Mouse (Mus musculus) embryonic stem cell, embryonic (primary cell): ENCODE measurements around the gene Kbtbd6.

Experiments
- CTCF ChIA-PET, 4 experiments: fragments of 300-600 bp in 2 of 4; fragments of 350-600 bp in 2 of 4; sonication (Branson Sonifier 250); formaldehyde crosslinking; loops; one replicate each; lab custom pipeline; 2022; ENCODE audit warnings: inconsistent platforms in 2 of 4; lab: Charles Lee
- POLR2A ChIA-PET, 4 experiments: fragments of 300-600 bp in 2 of 4; fragments of 350-600 bp in 2 of 4; sonication (Branson Sonifier 250); formaldehyde crosslinking; loops; one replicate each; lab custom pipeline; 2022; ENCODE audit warnings: antibody characterized with exemption in 4 of 4, inconsistent platforms in 1 of 4; lab: Charles Lee

The Kbtbd6 gene

GRCm38 (mm10) chr14:79460988-79461387 is 9.4 kb downstream of the Kbtbd6 start:
- ChIA-PET POLR2A (interaction anchor here in 2 of 4 experiments (0.6 to 3.4 kb wide), 11 partner anchors 10 to 185 kb away, joined by 3 to 24 read pairs (median 4); partner anchors contain the start of genes Naa16 (in 2 of the 2), Kbtbd6 (in 1 of the 2), Kbtbd7 (in 1 of the 2) and Wbp4 (in 1 of the 2)), CTCF (no interaction called here)

DNA sequence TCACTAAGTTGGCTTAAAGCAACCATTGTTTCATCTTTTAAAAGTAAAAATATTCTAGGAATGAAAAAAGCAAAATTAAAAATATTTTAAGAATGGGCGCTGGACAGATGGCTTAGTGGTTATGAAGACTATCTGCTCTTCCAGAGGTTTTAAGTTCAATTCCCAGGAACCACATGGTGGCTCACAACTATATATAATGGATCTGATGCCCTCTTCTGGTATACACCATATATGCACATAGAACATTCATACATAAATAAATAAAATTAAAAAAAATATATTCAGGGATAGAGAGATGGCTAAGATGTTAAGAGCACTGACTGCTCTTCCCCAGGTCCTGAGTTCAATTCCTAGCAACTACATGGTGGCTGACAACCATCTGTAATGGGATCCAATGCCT is 14.0 kb downstream of the Kbtbd6 start:
- ChIA-PET POLR2A (interaction anchor here in 1 of 4 experiments (0.6 to 1.7 kb wide), 2 partner anchors 9 to 101 kb away, joined by 3 to 9 read pairs; no protein-coding TSS in a partner anchor), CTCF (interaction anchor here in 1 of 4 experiments (0.6 kb wide), 1 partner anchor 79 kb away, joined by 4 read pairs; no protein-coding TSS in a partner anchor)

- CTCF ChIA-PET: interaction anchor here in 2 of 4 experiments (0.5 to 1.4 kb wide), 7 partner anchors 11 to 152 kb away, joined by 3 to 4 read pairs (median 3); partner anchors contain the start of genes Kbtbd6 (in 1 of the 2) and Naa16 (in 1 of the 2)
- POLR2A ChIA-PET: interaction anchor here in 1 of 4 experiments (1.0 to 1.8 kb wide), 6 partner anchors 9 to 133 kb away, joined by 3 to 8 read pairs (median 4); partner anchors contain the start of genes Elf1, Naa16 and Wbp4
Observed at GRCm38 (mm10) chr14:79467621-79468020, 16.0 kb downstream of the Kbtbd6 start.

GRCm38 (mm10) chr14:79473384-79473783 is 21.7 kb downstream of the Kbtbd6 start:
- POLR2A ChIA-PET: interaction anchor here in 2 of 4 experiments (0.6 to 1.0 kb wide), 2 partner anchors 87 to 147 kb away, joined by 3 read pairs; no protein-coding TSS in a partner anchor
- CTCF ChIA-PET: interaction anchor here in 1 of 4 experiments (0.6 kb wide), 1 partner anchor 136 kb away, joined by 3 read pairs; no protein-coding TSS in a partner anchor

DNA sequence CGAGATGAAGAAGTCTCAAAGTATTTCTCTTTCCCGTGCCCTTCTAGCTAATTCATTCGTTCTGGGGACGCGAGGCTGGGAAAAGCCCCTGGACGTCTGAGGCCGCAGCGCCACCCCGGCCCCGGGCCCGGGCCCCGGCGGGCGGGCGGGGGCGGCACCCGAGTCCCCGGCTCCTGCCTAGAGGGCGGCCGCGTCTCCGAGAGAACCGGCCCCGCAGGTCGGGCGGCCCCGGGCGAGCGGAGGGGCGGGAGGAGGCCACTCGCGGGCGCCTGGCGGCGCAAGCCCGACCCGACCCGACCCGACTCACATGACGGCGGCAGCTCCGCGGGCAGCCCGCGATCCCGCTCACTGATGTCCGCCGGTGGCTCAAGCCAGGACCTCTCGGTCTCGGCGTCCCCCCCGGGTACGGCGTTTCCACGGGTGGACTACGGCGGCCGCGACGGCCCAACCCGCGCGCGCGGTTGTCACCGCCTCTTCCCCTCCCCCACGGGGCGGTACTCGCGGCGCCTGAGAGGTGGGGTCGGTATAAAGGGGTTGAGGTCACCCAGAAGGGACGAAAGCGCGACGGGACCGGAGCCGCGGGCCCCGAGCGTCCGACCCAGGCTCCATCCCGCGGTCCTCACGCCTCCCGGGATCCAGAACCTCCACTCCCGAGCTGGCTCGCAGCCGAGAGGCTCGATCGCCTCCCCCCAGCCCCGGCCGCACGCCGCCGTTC is 29.1 kb downstream of the Kbtbd6 start, which contains the start of gene Elf1:
Gene Elf1, plus strand, starts transcription at position 571 of the 715 bp plus-strand sequence.
- ChIA-PET POLR2A (interaction anchor here in 2 of 4 experiments (0.6 to 3.4 kb wide), 26 partner anchors 9 to 293 kb away, joined by 3 to 14 read pairs (median 3); partner anchors contain the start of genes Naa16 (in 2 of the 2), Sugt1 (in 2 of the 2), Kbtbd7 (in 1 of the 2) and Mtrf1 (in 1 of the 2)), CTCF (interaction anchor here in 1 of 4 experiments (0.9 kb wide), 1 partner anchor 13 kb away, joined by 3 read pairs; no protein-coding TSS in a partner anchor)

DNA sequence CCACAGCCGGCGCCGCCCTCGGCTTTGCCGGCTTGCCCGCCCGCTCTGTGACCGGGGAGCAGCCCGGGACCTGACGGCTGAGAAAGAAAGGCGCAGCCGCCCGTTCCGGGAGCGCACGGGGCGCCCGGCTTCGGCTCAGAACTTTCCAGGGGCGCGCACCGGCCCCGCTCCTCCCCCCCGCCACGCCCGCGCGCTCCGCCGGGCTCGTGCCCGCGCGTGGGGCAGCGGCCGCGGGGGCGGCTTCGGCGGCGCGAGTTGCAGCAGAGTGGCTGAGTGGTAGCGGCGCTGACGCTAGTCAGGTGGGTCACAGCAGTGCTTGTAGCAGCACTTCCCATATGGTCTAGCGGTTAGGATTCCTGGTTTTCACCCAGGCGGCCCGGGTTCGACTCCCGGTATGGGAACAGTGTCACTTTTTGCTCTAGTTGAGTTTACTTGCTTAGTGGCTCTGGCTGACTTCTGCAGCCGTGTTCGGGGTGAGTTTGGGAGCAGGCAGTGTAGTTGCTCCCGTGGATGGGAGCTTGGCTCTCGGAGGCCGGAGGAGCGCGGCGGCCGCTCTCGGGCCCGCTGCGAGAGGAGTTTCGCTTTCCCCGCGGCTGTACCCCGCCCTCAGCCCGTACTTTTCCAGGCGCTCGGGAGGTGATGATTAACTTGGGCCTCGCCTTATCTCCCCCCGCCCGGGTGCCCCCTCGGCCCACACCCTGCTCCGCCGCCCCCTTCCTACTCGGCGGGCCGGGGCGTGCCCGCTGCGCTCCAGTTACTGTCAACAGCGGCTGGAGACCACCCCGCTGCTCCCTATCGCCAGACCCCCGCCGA is 29.9 kb downstream of the Kbtbd6 start, which contains the start of gene Wbp4:
Gene Wbp4, minus strand, starts transcription at position 182 of the 813 bp plus-strand sequence.
- ChIA-PET CTCF (interaction anchor here in 1 of 4 experiments (0.6 kb wide), 1 partner anchor 97 kb away, joined by 6 read pairs; no protein-coding TSS in a partner anchor), POLR2A (interaction anchor here in 3 of 4 experiments (0.5 to 4.0 kb wide), 28 partner anchors 10 to 260 kb away, joined by 3 to 20 read pairs (median 4); partner anchors contain the start of genes Kbtbd7 (in 2 of the 3), Mtrf1 (in 2 of the 3), Naa16 (in 2 of the 3) and Sugt1 (in 2 of the 3))

DNA sequence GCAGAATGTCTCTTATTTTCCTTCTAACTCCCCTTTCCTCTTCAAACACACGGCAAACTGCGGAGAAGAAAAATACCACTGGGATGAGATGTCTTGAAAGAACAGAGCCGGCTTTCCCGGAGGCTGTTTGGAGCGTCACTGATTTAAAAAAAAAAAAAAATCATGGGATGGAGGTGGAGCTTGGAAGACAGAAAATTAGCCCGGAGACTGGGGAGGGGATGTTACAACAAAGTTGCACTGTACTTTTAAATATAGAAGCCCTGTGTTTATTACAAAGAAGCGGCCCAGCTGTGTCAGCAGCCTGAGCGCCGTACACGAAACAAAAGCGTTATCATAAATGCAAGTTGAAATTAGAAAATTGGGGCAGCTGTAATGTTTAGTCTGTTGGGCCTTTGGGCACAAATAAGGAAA is 30.6 kb downstream of the Kbtbd6 start:
- POLR2A ChIA-PET: interaction anchor here in 3 of 4 experiments (0.5 to 4.0 kb wide), 26 partner anchors 10 to 1990 kb away, joined by 3 to 20 read pairs (median 4); partner anchors contain the start of genes Kbtbd7 (in 2 of the 3), Sugt1 (in 2 of the 3), Mtrf1 (in 1 of the 3) and Naa16 (in 1 of the 3)
- CTCF ChIA-PET: interaction anchor here in 2 of 4 experiments (0.6 kb wide), 2 partner anchors 98 to 928 kb away, joined by 3 to 6 read pairs; no protein-coding TSS in a partner anchor

- ChIA-PET POLR2A (interaction anchor here in 3 of 4 experiments (0.6 to 4.0 kb wide), 18 partner anchors 20 to 1990 kb away, joined by 3 to 20 read pairs (median 5); partner anchors contain the start of genes Sugt1 (in 2 of the 3), Mtrf1 (in 1 of the 3) and Naa16 (in 1 of the 3)), CTCF (interaction anchor here in 1 of 4 experiments (0.6 kb wide), 1 partner anchor 929 kb away, joined by 3 read pairs; no protein-coding TSS in a partner anchor)
Observed at GRCm38 (mm10) chr14:79482747-79483355, 31.2 kb downstream of the Kbtbd6 start.

DNA sequence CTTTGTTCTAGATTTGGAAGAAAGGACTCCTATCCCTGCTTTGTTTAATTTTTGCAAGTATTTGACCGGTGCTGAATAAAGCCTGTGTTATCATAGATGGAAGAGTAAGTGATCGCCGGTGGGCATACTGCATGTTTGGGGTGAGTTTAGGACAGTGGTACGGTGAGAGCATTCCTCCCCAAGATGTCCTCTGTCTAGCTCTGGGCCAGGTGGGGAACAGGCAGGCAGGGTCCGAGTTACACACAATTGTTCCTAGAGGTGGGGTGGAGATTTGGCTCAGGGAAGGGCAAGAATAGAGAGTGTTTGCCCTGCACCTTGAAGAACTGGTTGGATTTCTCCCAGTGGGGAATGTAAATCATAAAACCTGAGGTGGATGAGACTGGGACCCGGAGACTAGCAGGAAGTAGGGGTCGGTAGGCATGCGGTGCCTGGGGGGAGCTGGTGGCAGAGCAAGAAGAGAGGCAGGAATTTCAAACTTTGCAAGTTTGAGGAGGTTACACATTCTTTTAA is 32.0 kb downstream of the Kbtbd6 start:
- ChIA-PET POLR2A (interaction anchor here in 3 of 4 experiments (0.6 to 4.0 kb wide), 10 partner anchors 20 to 104 kb away, joined by 3 to 20 read pairs (median 4); partner anchors contain the start of genes Sugt1 (in 2 of the 3) and Naa16 (in 1 of the 3)), CTCF (no interaction called here)

DNA sequence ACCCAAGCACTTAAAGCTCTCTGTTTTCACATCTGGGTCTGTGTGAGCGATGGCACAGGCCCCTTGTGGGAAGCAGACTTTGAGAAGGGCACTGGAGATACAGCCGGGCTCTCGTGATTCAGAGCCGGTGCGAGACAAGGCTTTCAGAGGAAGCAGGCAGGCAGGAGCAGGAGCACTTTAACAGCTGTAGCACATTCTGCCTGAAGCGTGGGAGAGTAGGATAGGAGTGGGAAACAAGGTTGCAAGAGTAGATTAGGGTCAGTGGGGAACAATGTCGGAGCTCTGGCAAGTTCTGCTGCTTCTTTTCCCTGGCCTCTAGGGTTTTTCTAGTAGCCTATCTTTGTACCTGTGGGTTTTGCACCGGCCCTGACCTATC is 35.0 kb downstream of the Kbtbd6 start:
- CTCF ChIA-PET: interaction anchor here in 1 of 4 experiments (0.6 to 1.3 kb wide), 2 partner anchors 42 to 78 kb away, joined by 3 read pairs; no protein-coding TSS in a partner anchor
- POLR2A ChIA-PET: interaction anchor here in 3 of 4 experiments (0.7 to 2.1 kb wide), 22 partner anchors 9 to 137 kb away, joined by 3 to 7 read pairs (median 4); partner anchors contain the start of genes Naa16 (in 2 of the 3), Sugt1 (in 2 of the 3) and Kbtbd7 (in 1 of the 3)

- ChIA-PET POLR2A (interaction anchor here in 3 of 4 experiments (0.6 to 2.1 kb wide), 24 partner anchors 9 to 137 kb away, joined by 3 to 8 read pairs (median 4); partner anchors contain the start of genes Naa16 (in 2 of the 3), Kbtbd7 (in 1 of the 3) and Sugt1 (in 1 of the 3)), CTCF (interaction anchor here in 1 of 4 experiments (1.5 kb wide), 1 partner anchor 78 kb away, joined by 3 read pairs; no protein-coding TSS in a partner anchor)
Observed at GRCm38 (mm10) chr14:79486993-79487731, 35.5 kb downstream of the Kbtbd6 start.

- ChIA-PET POLR2A (interaction anchor here in 3 of 4 experiments (0.5 to 1.9 kb wide), 14 partner anchors 11 to 623 kb away, joined by 3 to 6 read pairs (median 4); partner anchors contain the start of genes Naa16 (in 1 of the 3) and Rgcc (in 1 of the 3)), CTCF (interaction anchor here in 2 of 4 experiments (0.7 to 1.5 kb wide), 2 partner anchors 76 to 242 kb away, joined by 3 read pairs; no protein-coding TSS in a partner anchor)
Observed at GRCm38 (mm10) chr14:79488531-79488930, 36.9 kb downstream of the Kbtbd6 start.

DNA sequence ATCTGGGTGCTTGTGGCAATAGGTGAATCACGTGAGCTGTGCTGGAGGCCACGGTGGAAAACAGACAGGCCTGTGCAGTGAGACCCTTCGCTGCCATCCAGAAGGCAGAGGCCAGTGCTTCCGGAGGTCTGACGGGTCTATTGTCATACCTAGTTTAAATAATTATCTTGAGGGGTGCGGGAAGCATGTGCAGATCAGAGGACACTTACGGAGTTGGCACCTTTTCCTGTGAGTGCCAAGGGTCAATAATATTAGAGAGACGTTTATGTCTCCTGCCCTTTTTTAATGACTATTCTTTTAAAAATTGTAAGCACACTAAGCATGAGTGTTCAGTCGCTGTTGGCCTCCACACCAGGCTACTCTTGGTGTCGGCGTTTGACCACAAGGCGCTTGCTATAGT is 37.5 kb downstream of the Kbtbd6 start:
- CTCF ChIA-PET: interaction anchor here in 1 of 4 experiments (0.7 kb wide), 1 partner anchor 91 kb away, joined by 3 read pairs; no protein-coding TSS in a partner anchor
- POLR2A ChIA-PET: interaction anchor here in 3 of 4 experiments (0.5 to 1.8 kb wide), 5 partner anchors 20 to 623 kb away, joined by 3 to 6 read pairs (median 4); no protein-coding TSS in a partner anchor

GRCm38 (mm10) chr14:79490246-79490645 is 38.6 kb downstream of the Kbtbd6 start:
- ChIA-PET POLR2A (interaction anchor here in 1 of 4 experiments (1.0 to 1.8 kb wide), 2 partner anchors 19 to 76 kb away, joined by 3 to 4 read pairs; no protein-coding TSS in a partner anchor), CTCF (no interaction called here)

DNA sequence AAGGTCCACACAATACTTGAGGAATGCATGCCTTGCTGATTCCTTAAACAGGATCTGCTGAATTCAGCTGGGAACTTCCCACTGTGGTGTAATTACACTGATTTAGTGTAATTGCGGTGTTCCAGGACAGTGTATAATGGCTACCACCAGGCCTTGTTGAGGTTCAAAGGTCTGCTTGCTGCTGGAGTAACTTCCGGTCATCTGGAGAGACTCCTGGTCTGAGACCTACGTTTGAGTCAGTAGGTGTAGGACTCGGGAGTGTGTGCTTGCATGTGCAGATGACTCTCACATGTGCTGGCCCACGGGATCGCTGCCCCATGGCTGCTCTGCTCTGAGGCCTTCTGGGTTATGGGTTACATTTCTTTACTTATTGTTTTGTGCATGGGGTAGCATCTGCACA is 42.7 kb downstream of the Kbtbd6 start:
- CTCF ChIA-PET: no interaction called here
- POLR2A ChIA-PET: interaction anchor here in 1 of 4 experiments (1.0 to 2.2 kb wide), 2 partner anchors 14 to 93 kb away, joined by 3 to 5 read pairs; partner anchors contain the start of genes Elf1, Sugt1 and Wbp4
